Mouse (Mus musculus): ENCODE measurements around the gene Cnn2. TPM values are rescaled to one million over a fixed set of nuclear protein-coding genes. Genes with fewer than 3 reads are reported as not detected.

Cnn2 gene
- total RNA-seq, 1 experiment = 159 TPM

DNA sequence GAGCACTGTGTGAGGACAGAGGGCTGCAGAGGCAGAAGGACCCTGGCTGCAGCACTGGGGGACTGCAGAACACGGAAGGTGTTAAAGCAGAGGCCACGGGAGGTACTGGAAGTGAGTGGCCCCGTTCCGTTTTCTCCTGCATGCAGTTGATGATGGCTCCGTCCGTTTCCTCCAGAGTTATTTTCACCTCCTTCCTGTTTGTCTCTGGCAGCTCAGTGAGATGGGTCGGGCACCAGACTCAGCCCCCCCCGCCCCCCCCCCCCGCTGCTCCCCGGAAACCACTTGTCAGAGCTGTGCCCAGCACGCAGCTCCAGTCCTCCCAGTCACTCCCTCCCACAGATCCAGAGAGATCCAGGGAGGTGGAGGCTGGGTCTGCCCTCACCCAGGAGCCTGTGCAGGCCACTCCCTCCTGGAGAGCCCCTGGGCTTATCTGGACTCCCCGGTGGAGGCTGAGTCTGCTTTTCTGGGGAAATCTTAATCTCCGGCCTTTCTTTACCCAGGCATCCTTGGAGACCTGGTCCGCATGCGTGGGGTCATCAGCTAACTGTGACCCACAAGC lies 30.4 kb downstream of the Cnn2 start:
- H3K4me3 ChIP-seq (ENCODE audit: insufficient read depth in 1 of 2, low read depth in 1 of 2, low read length in 2 of 2, poor library complexity in 1 of 2, severe bottlenecking in 1 of 2) = no peak overlapping the region
- peaks cover 0 to 32% of the 10 kb centered on the region in 2 experiments; a peak in 3 of 4 replicates for H3K4me1 ChIP-seq (ENCODE audit: control insufficient read depth in 2 of 2, insufficient read depth in 2 of 2, low read length in 2 of 2, poor library complexity in 1 of 2)
- no peaks in the 10 kb centered on the region for H3K9me3 ChIP-seq (ENCODE audit: control insufficient read depth, insufficient read depth, low read depth, low read length)
- in situ Hi-C loops (cut with MboI; ENCODE audit: low sequenced_read_pairs in 2 of 2, unreplicated experiment in 2 of 2) = no loop called here
- DNase-seq (ENCODE audit: low read depth, low spot score) = no peak
- H3K9ac ChIP-seq (ENCODE audit: insufficient read depth, low read depth, low read length, poor library complexity, severe bottlenecking) = no peak overlapping the region
- TF ChIP-seq ZC3H11A (IDR thresholded peaks at IDR 0.05; ENCODE audit: borderline replicate concordance, low read depth, low read length) (no peak), CHD2 (IDR thresholded peaks at IDR 0.05; ENCODE audit: low read depth, low read length) (no peak), ZNF384 (IDR thresholded peaks at IDR 0.05; ENCODE audit: low read depth, low read length) (no peak), HCFC1 (IDR thresholded peaks at IDR 0.05; ENCODE audit: borderline replicate concordance, insufficient read depth, low read length) (no peak), MAFK (IDR thresholded peaks at IDR 0.05; ENCODE audit: insufficient read depth, low read depth, low read length) (no peak)
- peaks cover 3% of the 10 kb centered on the region; the same call in 1 of the 2 replicates for H3K36me3 ChIP-seq (ENCODE audit: control insufficient read depth, insufficient read depth, low read length, poor library complexity, severe bottlenecking)
- H3K27ac ChIP-seq (ENCODE audit: insufficient read depth, low read depth, low read length, poor library complexity, severe bottlenecking) = no peak overlapping the region

DNA sequence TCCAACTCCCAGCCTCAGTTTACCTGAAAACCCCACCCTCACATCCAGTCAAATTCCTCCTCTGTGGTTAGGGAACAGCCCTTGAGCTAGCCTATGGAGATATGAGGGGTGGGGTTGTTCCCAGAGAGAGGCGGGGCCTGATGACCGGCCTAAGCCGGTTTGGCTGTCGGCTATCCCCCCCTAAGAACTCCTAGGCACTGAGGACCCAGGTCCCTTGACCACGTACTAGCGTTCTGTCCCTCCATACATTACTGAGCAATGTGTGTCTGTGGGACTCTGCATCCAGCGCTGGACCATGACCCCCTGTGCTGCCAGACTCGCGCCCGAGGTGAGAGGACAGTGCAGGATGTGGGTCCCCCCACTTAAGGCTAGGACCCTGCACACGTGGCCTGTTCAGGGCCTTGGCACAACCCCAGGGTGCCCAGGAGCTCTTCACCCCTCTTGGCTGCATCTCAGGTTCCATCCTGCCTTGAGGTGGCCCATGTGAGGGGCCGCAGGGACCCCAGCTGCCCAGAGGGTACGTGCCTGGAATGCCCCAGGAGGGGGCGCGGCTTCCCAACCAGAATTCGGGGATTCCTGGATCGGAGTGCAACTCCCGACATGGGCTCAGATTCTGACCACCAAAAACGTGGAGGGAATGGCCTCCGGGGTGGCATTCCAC lies 31.2 kb downstream of the Cnn2 start:
- Histone ChIP-seq H3K4me3 (ENCODE audit: insufficient read depth in 1 of 2, low read depth in 1 of 2, low read length in 2 of 2, poor library complexity in 1 of 2, severe bottlenecking in 1 of 2) (peak overlapping the region; percentile 2 to 16; a peak in 2 of 4 replicates), H3K9ac (ENCODE audit: insufficient read depth, low read depth, low read length, poor library complexity, severe bottlenecking) (0 out of 2 replicates have a peak overlapping the region, but pooled peaks have one; percentile 12), H3K4me1 (ENCODE audit: control insufficient read depth in 2 of 2, insufficient read depth in 2 of 2, low read length in 2 of 2, poor library complexity in 1 of 2) (peaks cover 0 to 36% of the 10 kb centered on the region in 2 experiments; a peak in 3 of 4 replicates), H3K27ac (ENCODE audit: insufficient read depth, low read depth, low read length, poor library complexity, severe bottlenecking) (no peak overlapping the region), H3K9me3 (ENCODE audit: control insufficient read depth, insufficient read depth, low read depth, low read length) (no peaks in the 10 kb centered on the region), H3K36me3 (ENCODE audit: control insufficient read depth, insufficient read depth, low read length, poor library complexity, severe bottlenecking) (peaks cover 3% of the 10 kb centered on the region; the same call in 1 of the 2 replicates)
- DNase-seq (ENCODE audit: low read depth, low spot score) = no peak
- in situ Hi-C loops (cut with MboI; ENCODE audit: low sequenced_read_pairs in 2 of 2, unreplicated experiment in 2 of 2) = no loop called here
- TF ChIP-seq ZNF384 (IDR thresholded peaks at IDR 0.05; ENCODE audit: low read depth, low read length) (no peak), MAFK (IDR thresholded peaks at IDR 0.05; ENCODE audit: insufficient read depth, low read depth, low read length) (no peak), CHD2 (IDR thresholded peaks at IDR 0.05; ENCODE audit: low read depth, low read length) (no peak), HCFC1 (IDR thresholded peaks at IDR 0.05; ENCODE audit: borderline replicate concordance, insufficient read depth, low read length) (no peak), ZC3H11A (IDR thresholded peaks at IDR 0.05; ENCODE audit: borderline replicate concordance, low read depth, low read length) (no peak)

DNA sequence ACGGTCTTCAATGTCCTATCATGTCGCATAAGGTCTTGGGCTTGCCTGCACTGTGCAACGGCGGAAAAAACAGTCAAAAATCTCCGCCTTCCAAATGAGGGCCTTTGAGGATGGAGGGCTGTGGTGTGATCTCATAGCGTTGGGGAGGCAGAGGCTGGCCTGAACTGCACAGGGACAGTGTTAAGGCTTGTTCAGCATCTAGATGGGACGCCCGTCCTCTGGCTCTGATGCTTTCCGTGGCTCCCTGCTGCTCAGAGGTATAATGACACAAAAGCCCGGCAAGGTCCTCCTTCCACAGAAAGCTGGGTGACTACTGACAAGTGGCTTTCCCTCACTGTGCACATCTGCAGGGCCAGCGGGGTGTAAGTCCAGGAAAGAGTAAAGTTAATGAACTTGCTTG lies 31.8 kb downstream of the Cnn2 start:
- no peak for DNase-seq (ENCODE audit: low read depth, low spot score)
- in situ Hi-C loops (cut with MboI; ENCODE audit: low sequenced_read_pairs in 2 of 2, unreplicated experiment in 2 of 2) = no loop called here
- Histone ChIP-seq H3K36me3 (ENCODE audit: control insufficient read depth, insufficient read depth, low read length, poor library complexity, severe bottlenecking) (peaks cover 3% of the 10 kb centered on the region; the same call in 1 of the 2 replicates), H3K4me3 (ENCODE audit: insufficient read depth in 1 of 2, low read depth in 1 of 2, low read length in 2 of 2, poor library complexity in 1 of 2, severe bottlenecking in 1 of 2) (peak overlapping the region; percentile 2 to 16; a peak in 2 of 4 replicates), H3K4me1 (ENCODE audit: control insufficient read depth in 2 of 2, insufficient read depth in 2 of 2, low read length in 2 of 2, poor library complexity in 1 of 2) (peaks cover 0 to 35% of the 10 kb centered on the region in 2 experiments; a peak in 3 of 4 replicates), H3K9ac (ENCODE audit: insufficient read depth, low read depth, low read length, poor library complexity, severe bottlenecking) (no peak overlapping the region), H3K9me3 (ENCODE audit: control insufficient read depth, insufficient read depth, low read depth, low read length) (no peaks in the 10 kb centered on the region), H3K27ac (ENCODE audit: insufficient read depth, low read depth, low read length, poor library complexity, severe bottlenecking) (no peak overlapping the region)
- TF ChIP-seq HCFC1 (IDR thresholded peaks at IDR 0.05; ENCODE audit: borderline replicate concordance, insufficient read depth, low read length) (no peak), MAFK (IDR thresholded peaks at IDR 0.05; ENCODE audit: insufficient read depth, low read depth, low read length) (no peak), ZNF384 (IDR thresholded peaks at IDR 0.05; ENCODE audit: low read depth, low read length) (no peak), ZC3H11A (IDR thresholded peaks at IDR 0.05; ENCODE audit: borderline replicate concordance, low read depth, low read length) (no peak), CHD2 (IDR thresholded peaks at IDR 0.05; ENCODE audit: low read depth, low read length) (no peak)

DNA sequence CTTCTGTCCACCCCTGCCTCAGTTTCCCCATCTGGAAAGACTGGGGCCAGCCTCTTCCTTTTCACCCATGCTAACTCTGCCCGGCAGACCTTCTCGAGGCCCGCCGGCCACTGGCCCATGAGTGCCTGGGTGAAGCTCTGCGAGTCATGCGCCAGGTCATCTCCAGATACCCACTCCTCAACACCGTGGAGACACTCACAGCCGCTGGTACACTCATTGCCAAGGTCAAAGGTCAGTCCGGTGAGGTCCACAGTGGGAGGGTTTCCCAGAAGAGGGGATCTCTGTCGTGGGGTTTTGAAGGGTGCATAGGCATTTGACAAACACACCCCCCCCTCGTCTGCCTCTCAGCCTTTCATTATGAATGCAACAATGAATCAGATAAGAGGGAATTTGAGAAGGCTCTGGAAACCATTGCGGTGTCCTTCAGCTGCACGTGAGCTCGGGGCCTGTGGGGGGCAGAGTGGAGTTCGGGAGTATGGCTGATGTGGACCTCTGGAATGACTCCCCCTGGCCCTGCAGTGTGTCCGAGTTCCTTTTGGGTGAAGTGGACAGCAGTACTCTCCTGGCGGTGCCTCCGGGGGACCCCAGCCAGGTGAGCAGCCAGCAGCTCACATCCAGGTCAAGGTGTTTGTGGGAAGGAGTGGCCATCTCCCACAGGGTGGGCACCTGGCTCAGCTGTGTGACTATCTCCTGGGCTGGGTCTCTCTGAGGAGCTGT lies 32.4 kb downstream of the Cnn2 start:
- TF ChIP-seq MAFK (IDR thresholded peaks at IDR 0.05; ENCODE audit: insufficient read depth, low read depth, low read length) (no peak), HCFC1 (IDR thresholded peaks at IDR 0.05; ENCODE audit: borderline replicate concordance, insufficient read depth, low read length) (no peak), ZC3H11A (IDR thresholded peaks at IDR 0.05; ENCODE audit: borderline replicate concordance, low read depth, low read length) (no peak), ZNF384 (IDR thresholded peaks at IDR 0.05; ENCODE audit: low read depth, low read length) (no peak), CHD2 (IDR thresholded peaks at IDR 0.05; ENCODE audit: low read depth, low read length) (no peak)
- Histone ChIP-seq H3K4me1 (ENCODE audit: control insufficient read depth in 2 of 2, insufficient read depth in 2 of 2, low read length in 2 of 2, poor library complexity in 1 of 2) (peaks cover 0 to 39% of the 10 kb centered on the region in 2 experiments; a peak in 3 of 4 replicates), H3K4me3 (ENCODE audit: insufficient read depth in 1 of 2, low read depth in 1 of 2, low read length in 2 of 2, poor library complexity in 1 of 2, severe bottlenecking in 1 of 2) (no peak overlapping the region), H3K9me3 (ENCODE audit: control insufficient read depth, insufficient read depth, low read depth, low read length) (no peaks in the 10 kb centered on the region), H3K27ac (ENCODE audit: insufficient read depth, low read depth, low read length, poor library complexity, severe bottlenecking) (no peak overlapping the region), H3K9ac (ENCODE audit: insufficient read depth, low read depth, low read length, poor library complexity, severe bottlenecking) (no peak overlapping the region), H3K36me3 (ENCODE audit: control insufficient read depth, insufficient read depth, low read length, poor library complexity, severe bottlenecking) (peaks cover 3% of the 10 kb centered on the region; the same call in 1 of the 2 replicates)
- in situ Hi-C loops (cut with MboI; ENCODE audit: low sequenced_read_pairs in 2 of 2, unreplicated experiment in 2 of 2) = no loop called here
- no peak for DNase-seq (ENCODE audit: low read depth, low spot score)

Data from ES-E14 (cell line).